Mouse (Mus musculus): ENCODE measurements at regions not wholly inside any gene's neighbourhood (a gene's known extent, or its start where the extent isn't known, plus 50 kb on each side); places are given as distances from the start of the nearest gene placed in this dataset.
"Not testable (repeated sequence)": the region's sequence is repeated elsewhere in the genome, so short reads cannot be mapped to it uniquely, and the experiment has no call there.

DNA sequence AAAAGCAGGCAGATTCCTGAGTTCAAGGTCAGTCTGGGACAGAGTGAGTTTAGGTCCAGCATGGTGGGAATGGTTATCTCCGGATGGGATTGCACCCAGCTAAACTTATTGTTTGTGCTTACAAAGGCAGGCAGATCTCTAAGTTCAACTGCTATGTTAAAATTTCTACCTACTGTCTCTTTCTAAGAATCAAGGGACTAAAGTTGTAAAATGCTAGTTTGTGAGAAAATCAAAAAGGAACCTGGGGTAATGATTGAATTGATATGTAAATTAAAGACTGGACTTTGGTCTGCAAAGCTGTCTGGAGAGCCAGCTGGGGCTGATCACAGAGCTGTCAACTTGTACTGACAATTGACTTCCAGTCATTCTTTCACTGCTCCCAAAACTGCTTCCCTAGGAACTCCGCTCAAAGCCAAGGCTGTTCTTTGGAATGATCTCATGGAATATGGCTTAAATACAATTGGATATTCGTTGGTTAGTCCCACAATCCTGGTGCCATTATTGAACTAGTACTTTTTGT, 90.7 kb upstream of the Tcerg1l start:
- H3K4me3 ChIP-seq, result no peak overlapping the region
- no peaks in the 10 kb centered on the region for H3K4me1 ChIP-seq
- H3K36me3 ChIP-seq (replicated peaks), result no peaks in the 10 kb centered on the region
- no peak overlapping the region for H3K27ac ChIP-seq (replicated peaks)
- H3K27me3 ChIP-seq (replicated peaks; ENCODE audit: low read depth, poor library complexity, severe bottlenecking), result no peaks in the 10 kb centered on the region
- 90% methylated on average over 3 of the region's 3 CpGs for WGBS
- H3K9me3 ChIP-seq, result no peaks in the 10 kb centered on the region
- no peak for DNase-seq (ENCODE audit: low spot score)

DNA sequence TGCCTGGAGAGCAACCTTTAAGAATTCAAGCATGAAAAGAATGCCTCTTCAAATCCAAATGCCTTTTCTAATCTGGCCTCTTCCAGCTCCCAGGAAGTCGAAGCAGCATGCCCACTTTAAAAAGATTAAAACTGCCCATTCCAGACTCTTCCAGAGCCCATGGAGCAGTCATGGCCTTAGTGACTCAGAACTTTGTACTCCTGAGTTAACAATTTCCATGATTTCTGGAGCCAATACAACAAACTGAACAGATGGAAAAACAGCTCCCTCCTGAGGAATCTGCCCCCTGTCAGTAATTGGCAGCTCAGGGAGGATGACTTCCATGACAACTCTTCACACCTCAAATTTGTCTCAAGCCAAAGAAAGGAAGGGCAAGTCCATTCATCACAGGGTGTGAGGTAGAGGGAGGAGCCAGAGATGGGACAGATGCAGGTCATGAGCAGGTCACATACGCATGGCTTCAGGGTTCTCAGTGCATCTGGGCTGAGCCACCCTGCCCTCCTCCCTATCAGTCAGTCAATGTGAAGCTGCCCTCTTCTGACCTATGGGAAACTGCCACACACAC, 75.4 kb upstream of the Tcerg1l start:
- DNase-seq (ENCODE audit: low spot score), result no peak
- H3K4me3 ChIP-seq, result no peak overlapping the region
- H3K27me3 ChIP-seq (replicated peaks; ENCODE audit: low read depth, poor library complexity, severe bottlenecking), result no peaks in the 10 kb centered on the region
- 72% methylated on average over 2 of the region's 2 CpGs for WGBS
- H3K4me1 ChIP-seq, result no peaks in the 10 kb centered on the region
- no peaks in the 10 kb centered on the region for H3K9me3 ChIP-seq
- H3K36me3 ChIP-seq (replicated peaks), result no peaks in the 10 kb centered on the region
- H3K27ac ChIP-seq (replicated peaks), result no peak overlapping the region

DNA sequence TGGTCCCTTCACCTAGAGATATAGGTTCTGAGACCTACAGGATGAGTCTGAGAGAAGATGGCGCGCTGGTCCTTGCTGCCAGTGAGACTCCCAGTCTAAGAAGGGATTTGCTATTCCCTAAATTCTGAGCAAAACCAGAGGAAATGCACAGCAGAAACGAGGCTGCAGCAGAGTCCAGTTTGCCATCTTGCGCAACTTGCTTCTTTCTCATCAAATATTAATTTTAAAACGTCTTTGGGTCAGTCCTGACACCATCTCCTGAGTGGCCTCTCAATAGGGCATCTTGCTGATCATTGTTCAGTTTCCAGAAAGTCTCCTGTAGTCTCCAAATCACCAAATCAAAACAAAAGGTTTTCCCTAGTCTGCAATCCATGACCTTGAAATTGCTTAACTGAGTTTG, 74.8 kb upstream of the Tcerg1l start:
- Histone ChIP-seq H3K4me3 (no peak overlapping the region), H3K27me3 (replicated peaks; ENCODE audit: low read depth, poor library complexity, severe bottlenecking) (no peaks in the 10 kb centered on the region), H3K27ac (replicated peaks) (no peak overlapping the region), H3K36me3 (replicated peaks) (no peaks in the 10 kb centered on the region), H3K9me3 (no peaks in the 10 kb centered on the region), H3K4me1 (no peaks in the 10 kb centered on the region)
- 84% methylated on average over 5 of the region's 5 CpGs for WGBS
- no peak for DNase-seq (ENCODE audit: low spot score)

DNA sequence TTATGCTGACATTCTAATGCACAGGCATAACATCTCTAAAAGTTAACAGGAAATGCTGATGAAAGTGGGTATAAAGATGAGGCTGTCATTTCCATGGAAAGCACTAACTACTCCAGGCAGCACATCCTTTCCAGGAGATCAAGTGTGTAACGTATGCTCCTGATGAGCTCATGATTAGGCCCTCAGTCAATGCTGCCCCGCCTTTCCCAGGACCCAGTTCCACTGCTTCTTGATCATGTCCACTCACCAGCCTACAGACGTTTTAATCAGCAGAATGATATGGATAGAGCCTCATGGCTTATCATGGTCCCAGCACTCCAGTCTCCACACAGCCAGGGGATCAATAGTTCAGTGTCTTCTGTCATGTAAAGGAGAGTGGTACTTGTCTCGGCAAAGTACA, 71.7 kb upstream of the Tcerg1l start:
- no peak for DNase-seq (ENCODE audit: low spot score)
- 84% methylated on average over 4 of the region's 4 CpGs for WGBS

DNA sequence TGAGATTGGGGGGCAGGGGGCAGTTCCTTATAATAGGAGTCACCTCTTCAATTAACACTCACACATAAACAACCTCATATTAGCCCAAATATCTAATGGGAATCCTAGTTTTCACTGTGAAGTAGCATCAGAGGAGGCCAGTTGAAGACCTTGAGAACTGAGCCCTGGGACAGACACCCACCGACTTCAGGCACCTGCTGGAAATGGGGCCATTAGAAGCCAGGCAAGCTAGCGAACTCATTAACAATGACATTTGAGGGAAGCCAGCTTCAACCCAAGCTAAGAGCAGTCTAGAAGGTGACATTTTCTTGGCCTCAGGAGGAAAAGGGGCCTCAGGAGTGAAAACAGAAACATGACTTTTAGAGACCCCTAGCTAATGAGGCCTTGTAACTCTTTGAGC, 70.9 kb upstream of the Tcerg1l start:
- H3K4me1 ChIP-seq, result no peaks in the 10 kb centered on the region
- WGBS, result 80% methylated on average over 2 of the region's 2 CpGs

More for the DNA sequence above, 71.7 kb upstream of the Tcerg1l start:
- Histone ChIP-seq H3K27me3 (replicated peaks; ENCODE audit: low read depth, poor library complexity, severe bottlenecking) (no peaks in the 10 kb centered on the region), H3K9me3 (no peaks in the 10 kb centered on the region), H3K36me3 (replicated peaks) (no peaks in the 10 kb centered on the region), H3K4me3 (no peak overlapping the region), H3K27ac (replicated peaks) (no peak overlapping the region), H3K4me1 (no peaks in the 10 kb centered on the region)

DNA sequence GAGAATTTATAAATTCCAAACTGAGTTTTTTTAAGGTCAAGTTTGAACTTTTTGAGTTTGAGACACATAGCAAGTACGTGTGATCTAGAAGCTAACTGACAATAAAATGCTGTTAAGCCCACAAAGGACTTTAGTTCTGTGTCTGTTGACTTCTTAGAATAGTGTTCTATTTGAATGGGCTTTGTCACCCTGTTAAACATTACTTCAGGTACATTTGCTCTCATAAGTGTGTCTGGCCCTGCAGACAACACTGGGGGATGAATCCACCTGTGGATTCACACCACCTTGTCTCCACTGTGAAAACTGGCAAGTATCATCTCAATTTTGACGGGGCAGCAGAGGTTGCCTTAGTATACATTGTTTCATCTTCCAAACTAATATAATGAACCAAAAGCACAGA, 70.5 kb upstream of the Tcerg1l start:
- Histone ChIP-seq H3K4me1 (no peaks in the 10 kb centered on the region), H3K27ac (replicated peaks) (no peak overlapping the region), H3K9me3 (no peaks in the 10 kb centered on the region), H3K27me3 (replicated peaks; ENCODE audit: low read depth, poor library complexity, severe bottlenecking) (no peaks in the 10 kb centered on the region), H3K4me3 (no peak overlapping the region), H3K36me3 (replicated peaks) (no peaks in the 10 kb centered on the region)
- WGBS, result 91% methylated on average over 2 of the region's 2 CpGs
- no peak for DNase-seq (ENCODE audit: low spot score)

More for the DNA sequence above, 70.9 kb upstream of the Tcerg1l start:
- Histone ChIP-seq H3K4me3 (no peak overlapping the region), H3K36me3 (replicated peaks) (no peaks in the 10 kb centered on the region), H3K27ac (replicated peaks) (no peak overlapping the region), H3K9me3 (no peaks in the 10 kb centered on the region), H3K27me3 (replicated peaks; ENCODE audit: low read depth, poor library complexity, severe bottlenecking) (no peaks in the 10 kb centered on the region)
- no peak for DNase-seq (ENCODE audit: low spot score)

DNA sequence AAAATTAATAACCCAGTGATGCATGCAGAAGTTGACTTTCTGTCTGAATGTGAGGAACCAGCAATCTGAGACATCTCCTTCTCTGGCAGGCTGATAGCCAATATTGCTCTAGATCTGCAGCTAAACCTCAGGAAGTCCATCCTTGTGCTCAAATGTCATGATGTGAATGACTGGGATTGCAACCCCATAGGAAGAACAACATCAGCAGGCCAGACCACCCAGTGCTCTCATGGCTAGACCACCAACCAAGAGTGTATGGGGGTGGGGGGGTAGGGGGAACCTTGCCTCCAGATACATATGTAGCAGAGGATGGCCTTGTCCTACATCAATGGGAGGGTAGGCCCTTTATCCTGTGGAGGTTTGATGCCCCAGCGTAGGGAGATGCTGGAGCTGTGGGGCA, 69.9 kb upstream of the Tcerg1l start:
- no peak overlapping the region for H3K4me3 ChIP-seq
- H3K27me3 ChIP-seq (replicated peaks; ENCODE audit: low read depth, poor library complexity, severe bottlenecking), result no peaks in the 10 kb centered on the region
- no peak overlapping the region for H3K27ac ChIP-seq (replicated peaks)
- no peak for DNase-seq (ENCODE audit: low spot score)
- no peaks in the 10 kb centered on the region for H3K9me3 ChIP-seq
- WGBS, result 64% methylated on average over 1 of the region's 1 CpGs
- no peaks in the 10 kb centered on the region for H3K4me1 ChIP-seq
- H3K36me3 ChIP-seq (replicated peaks), result no peaks in the 10 kb centered on the region

DNA sequence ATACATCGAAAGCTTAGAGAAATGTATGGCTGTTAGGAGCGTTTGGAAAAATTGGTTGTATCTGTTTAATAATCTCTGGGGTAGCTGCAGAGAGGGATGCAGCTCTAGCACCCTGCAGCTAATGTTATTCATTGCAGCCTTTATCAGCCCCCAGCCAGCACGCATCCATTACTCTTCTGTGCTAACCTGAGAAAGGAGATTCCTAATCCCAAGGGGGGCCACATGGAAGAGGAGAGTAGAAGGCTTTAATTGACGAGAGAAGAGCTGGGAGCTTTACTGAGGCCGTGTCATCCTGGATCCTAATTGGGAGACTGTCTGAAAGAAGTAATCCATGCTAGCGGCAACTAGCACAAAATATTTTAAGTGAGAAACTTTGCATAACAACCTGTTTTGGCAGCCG, 60.4 kb upstream of the Tcerg1l start:
- no peaks in the 10 kb centered on the region for H3K27me3 ChIP-seq (replicated peaks; ENCODE audit: low read depth, poor library complexity, severe bottlenecking)
- H3K4me1 ChIP-seq, result 0 out of 2 replicates have a peak, but pooled peaks cover 2% of the 10 kb centered on the region
- no peaks in the 10 kb centered on the region for H3K36me3 ChIP-seq (replicated peaks)
- no peaks in the 10 kb centered on the region for H3K9me3 ChIP-seq
- WGBS, result 43% methylated on average over 7 of the region's 7 CpGs
- DNase-seq (ENCODE audit: low spot score), result no peak
- H3K4me3 ChIP-seq, result no peak overlapping the region
- no peak overlapping the region for H3K27ac ChIP-seq (replicated peaks)

DNA sequence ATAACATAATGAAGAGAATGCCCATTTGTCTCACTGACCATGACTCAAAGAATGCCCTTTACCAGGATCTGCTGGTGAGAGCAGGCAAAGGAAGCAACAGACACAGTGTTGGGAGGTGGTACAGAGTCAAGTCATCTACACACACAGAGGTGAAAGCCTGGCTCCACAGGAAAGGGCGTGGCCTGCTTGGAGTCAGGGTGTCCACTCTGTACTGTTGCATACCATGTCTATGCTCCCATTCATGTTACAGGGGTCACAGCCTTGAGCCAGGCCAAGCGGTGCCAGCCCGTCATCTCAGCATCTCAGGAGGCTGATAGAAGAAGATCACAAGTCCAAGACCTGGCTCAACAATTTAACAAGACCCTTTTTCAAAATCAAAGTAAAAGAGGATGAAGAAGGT, 57.8 kb upstream of the Tcerg1l start:
- H3K27me3 ChIP-seq (replicated peaks; ENCODE audit: low read depth, poor library complexity, severe bottlenecking), result no peaks in the 10 kb centered on the region
- no peaks in the 10 kb centered on the region for H3K9me3 ChIP-seq
- no peak overlapping the region for H3K27ac ChIP-seq (replicated peaks)
- H3K4me1 ChIP-seq, result 0 out of 2 replicates have a peak, but pooled peaks cover 2% of the 10 kb centered on the region
- DNase-seq (ENCODE audit: low spot score), result no peak
- no peaks in the 10 kb centered on the region for H3K36me3 ChIP-seq (replicated peaks)
- 83% methylated on average over 3 of the region's 3 CpGs for WGBS
- H3K4me3 ChIP-seq, result no peak overlapping the region

DNA sequence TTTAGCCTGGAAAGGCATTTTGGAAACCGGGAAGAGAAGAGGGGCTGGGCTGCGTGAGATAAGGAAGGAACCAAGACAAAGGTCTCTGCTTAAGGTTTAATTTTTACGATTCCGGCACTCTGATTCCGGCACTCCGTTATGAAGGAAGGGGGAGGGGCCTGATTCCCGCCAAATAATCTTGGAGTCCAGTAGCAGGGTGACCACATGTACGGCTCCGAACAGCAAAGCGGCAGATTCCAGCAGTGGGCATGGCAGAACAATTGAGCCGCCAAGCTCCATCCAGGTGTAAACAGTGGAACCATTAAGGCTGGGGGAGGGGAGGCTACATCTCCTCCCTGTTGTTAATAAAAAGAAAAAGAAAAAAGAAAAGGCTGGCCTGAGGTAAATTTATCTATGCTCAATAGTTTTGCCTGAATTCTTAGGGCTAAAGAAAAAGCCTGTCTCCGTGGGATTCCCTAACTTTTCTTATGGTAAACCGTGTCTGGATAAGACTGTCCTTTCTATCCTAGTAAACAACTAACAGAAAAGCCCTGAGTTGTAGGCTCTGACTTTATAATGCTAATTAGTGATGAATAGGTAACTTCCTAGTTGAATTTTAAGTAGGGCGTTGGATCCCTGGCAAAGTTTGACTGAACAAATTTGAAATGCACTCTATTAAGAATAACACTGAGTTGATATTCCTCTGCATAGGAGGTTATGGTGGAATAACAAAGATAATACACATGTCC, 57.1 kb upstream of the Tcerg1l start:
- H3K4me1 ChIP-seq; H3K27me3 ChIP-seq (replicated peaks; ENCODE audit: low read depth, poor library complexity, severe bottlenecking); H3K36me3 ChIP-seq (replicated peaks); H3K9me3 ChIP-seq; H3K27ac ChIP-seq (replicated peaks); H3K4me3 ChIP-seq; DNase-seq (ENCODE audit: low spot score): not testable (repeated sequence)
- 48% methylated on average over 14 of the region's 14 CpGs for WGBS

DNA sequence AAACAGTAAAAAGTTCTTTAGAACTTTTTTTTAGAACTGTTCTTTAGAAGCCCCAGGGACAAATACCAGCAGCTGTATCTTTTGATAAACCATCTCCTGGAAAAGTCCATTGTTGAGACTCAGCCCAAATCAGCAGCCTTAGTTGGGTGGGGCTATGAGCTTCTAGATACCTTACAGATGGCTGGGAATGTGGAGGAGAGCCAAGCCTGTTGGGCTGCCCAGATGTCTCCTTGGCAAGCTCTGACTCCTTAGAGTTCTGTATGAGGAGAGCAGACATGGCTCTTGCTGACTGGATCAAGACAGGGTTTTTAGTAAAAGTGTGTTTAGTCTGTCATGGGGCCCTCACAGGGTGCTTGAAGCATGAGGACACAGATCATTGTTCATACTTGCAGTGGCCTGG, 53.8 kb upstream of the Tcerg1l start:
- Histone ChIP-seq H3K36me3 (replicated peaks) (no peaks in the 10 kb centered on the region), H3K4me1 (0 out of 2 replicates have a peak, but pooled peaks cover 2% of the 10 kb centered on the region), H3K9me3 (no peaks in the 10 kb centered on the region), H3K27me3 (replicated peaks; ENCODE audit: low read depth, poor library complexity, severe bottlenecking) (no peaks in the 10 kb centered on the region), H3K4me3 (no peak overlapping the region), H3K27ac (replicated peaks) (no peak overlapping the region)
- no peak for DNase-seq (ENCODE audit: low spot score)

DNA sequence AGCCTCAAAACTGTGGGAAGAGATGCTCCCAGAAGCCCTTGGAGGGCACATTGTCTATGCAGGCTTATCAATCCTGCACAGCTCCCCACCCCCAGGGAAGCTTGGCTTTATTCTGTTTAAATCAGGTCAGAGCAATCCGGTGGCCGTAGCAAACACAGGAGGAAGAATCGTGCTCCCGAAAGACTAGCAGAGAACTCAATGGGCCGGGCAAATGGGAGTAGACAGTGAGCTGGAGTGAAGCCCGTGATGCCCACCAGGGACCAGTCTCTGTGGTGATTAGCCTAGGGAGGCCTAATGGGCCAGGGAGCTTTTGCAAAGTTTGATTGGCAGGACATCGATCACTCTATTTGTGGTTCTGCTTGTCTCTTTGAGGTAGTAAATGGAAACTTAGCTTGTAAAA, 51.0 kb upstream of the Tcerg1l start:
- Histone ChIP-seq H3K4me3 (no peak overlapping the region), H3K27ac (replicated peaks) (no peak overlapping the region), H3K27me3 (replicated peaks; ENCODE audit: low read depth, poor library complexity, severe bottlenecking) (no peaks in the 10 kb centered on the region), H3K36me3 (replicated peaks) (no peaks in the 10 kb centered on the region), H3K4me1 (no peaks in the 10 kb centered on the region), H3K9me3 (no peaks in the 10 kb centered on the region)
- DNase-seq (ENCODE audit: low spot score), result no peak
- WGBS, result 88% methylated on average over 7 of the region's 7 CpGs
